Mouse (Mus musculus): ENCODE measurements around the gene Gm21725.
"Not testable (repeated sequence)": the region's sequence is repeated elsewhere in the genome, so short reads cannot be mapped to it uniquely, and the experiment has no call there.

Gene Gm21725

GRCm38 (mm10) chrY:13348963-13349362, at the start of gene Gm21725:
TSS of gene Gm21725 (minus strand) at chrY:13349063.
- DNase-seq = not testable (repeated sequence)
